Mouse (Mus musculus): Measurements from ENCODE around the gene Ubtf. TPM values are rescaled to one million over a fixed set of nuclear protein-coding genes. Genes with fewer than 3 reads are reported as not detected.

Ubtf gene
- total RNA-seq, 4 experiments from 2014 or later: 31.5 to 41.6 (median 38.2) TPM

GRCm38 (mm10) chr11:102318576-102319409 lies 749 bp downstream of the Ubtf start:
- DNase-seq (ENCODE audit: low spot score in 2 of 2): peak in 1 of 2 experiments; percentile 49

DNA sequence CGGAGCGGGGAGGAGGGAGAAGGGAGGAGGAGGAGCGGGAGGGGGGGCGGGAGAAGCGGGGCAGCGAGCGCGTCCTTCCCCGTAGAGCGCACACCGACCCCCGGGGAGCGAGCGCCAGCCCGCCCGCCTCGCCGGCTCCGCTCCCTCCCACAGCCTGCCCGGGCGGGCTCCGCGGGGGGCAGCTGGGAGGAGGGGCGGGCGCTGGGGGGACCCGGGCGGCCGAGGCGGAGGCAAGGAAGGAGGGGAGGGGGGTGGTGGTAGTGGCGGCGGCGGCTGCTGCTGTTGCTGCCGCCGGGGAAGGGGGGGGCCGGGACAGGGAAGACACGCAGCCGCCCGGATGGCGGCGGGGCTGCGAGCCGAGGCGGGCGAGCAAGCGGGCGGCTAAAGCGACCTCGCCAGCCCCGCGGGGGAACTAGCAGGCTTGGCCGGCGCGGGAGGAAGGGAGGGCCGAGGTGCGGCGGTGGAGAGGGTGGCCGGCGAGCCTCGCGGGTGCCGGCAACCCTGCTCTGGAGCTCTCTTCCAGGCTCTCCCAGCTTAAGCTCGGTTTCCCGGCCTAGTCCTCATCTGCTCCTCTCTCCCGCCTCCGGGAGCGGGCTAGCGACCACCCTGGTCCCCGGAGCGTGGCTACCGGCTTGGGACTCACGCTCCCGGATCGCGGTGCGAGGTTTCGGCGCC lies 1.5 kb downstream of the Ubtf start:
- peak; percentile 49 to 65 for DNase-seq (ENCODE audit: low spot score in 2 of 2)

DNA sequence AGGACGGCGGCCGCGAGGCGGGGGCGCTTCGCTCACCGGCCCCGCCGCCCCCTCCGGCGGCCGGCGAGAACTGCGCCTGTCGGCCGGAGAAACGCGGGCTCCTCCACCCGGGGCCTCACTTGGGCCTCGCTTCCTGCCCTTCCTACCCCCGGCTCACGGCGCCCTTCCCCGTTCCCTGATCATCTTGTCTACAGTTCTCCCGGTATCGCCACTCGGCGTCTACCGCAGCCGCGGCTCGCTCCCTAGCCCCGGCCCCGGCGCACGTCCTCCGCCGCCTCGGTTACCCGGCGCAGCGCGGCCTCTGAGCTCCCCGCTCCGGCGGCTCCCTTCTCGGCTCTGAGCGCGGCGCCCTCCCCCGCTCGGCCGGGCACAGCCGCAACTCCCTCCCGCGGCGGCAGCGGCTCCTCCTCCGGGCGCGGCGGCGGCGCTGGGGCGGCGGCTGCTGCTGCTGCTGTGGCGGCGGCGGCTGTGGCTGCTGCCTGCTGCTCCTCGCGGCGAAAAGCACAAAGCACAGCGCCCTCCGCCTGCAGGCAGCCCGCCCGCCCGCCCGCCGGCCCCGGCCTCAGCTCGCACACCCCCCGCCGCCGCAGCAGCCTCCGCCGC lies 2.1 kb downstream of the Ubtf start:
- DNase-seq (ENCODE audit: low spot score in 2 of 2): peak; percentile 40 to 61

DNA sequence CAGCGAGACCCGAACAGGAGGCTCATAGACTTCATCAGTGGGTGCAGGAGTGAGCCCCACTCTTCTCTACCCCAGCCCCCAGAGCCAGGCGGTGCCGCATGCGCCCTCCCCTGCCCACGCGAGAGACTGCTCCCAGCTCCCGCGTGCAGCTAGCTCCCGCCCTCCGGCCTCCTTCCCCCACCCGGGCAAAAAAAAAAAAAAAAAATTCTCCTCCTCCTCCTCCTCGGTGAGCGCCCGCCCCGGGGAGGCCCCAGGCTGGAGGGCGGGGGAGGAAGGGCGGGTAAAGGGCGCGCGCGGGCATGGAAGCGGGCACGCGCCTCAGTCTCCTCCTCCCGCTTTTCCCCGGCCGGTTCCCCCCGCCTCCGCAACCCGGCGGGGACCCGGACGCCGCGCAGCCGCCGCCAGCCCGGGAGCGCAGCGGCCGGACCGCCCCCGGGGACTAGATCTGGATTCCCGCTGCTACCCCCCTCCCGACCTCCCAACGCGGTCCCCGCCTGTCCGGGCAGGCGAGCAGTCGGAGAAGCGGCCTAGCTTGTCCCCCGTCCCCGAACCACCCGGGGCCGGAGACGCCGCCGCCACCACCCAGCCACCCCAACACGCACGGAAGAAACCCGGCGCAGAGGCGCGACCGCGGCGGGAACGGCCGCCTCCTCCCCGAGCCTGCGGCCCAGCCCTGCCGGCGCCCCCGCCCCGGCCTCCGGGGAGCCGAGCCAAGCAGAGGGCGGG lies 2.8 kb downstream of the Ubtf start:
- DNase-seq (ENCODE audit: low spot score in 2 of 2): peak; percentile 82 to 87

- no peak for DNase-seq (ENCODE audit: low spot score in 2 of 2)
Measured at GRCm38 (mm10) chr11:102315690-102316571, 3.6 kb downstream of the Ubtf start.

DNA sequence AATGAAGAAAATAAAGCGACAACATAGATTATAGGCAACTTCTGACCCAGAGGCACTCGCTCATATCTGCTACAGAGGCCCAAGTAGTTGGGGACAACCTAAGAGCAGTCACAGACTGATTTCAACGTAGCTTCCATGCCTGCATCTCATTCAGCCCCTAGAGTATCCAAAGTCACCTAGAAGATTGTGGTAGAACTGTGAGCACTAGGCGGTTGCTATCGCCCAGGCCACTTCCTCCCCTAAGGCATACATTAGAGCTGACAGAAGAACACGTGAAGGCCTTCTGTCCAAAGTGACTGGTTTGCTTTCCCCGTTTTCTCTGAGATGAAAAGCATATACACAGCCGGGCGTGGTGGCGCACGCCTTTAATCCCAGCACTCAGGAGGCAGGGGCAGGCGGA lies 5.2 kb downstream of the Ubtf start:
- no peak for DNase-seq (ENCODE audit: low spot score in 2 of 2)

GRCm38 (mm10) chr11:102312586-102312985 lies 7.0 kb downstream of the Ubtf start:
- no peak for DNase-seq (ENCODE audit: low spot score in 2 of 2)

DNA sequence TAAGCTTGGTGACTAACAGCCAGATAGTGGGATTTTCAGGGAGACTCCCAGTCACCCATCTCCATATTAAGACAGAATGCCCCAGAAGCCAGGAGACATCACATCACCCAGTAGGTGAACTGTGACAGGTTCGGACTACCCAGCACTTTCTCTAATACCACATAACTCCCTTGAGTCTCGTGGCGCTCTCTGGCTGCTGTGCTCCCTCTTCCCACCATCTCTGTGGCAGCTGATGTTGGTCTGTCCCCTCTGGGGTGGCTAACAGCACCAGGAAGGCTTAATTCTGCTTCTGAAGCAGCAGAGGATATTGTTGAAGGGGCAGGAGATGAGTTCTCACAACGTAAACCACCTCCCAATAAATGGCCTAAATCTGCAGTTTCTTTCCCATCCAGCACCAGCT lies 7.6 kb downstream of the Ubtf start:
- no peak for DNase-seq (ENCODE audit: low spot score in 2 of 2)

GRCm38 (mm10) chr11:102310768-102311695 lies 8.5 kb downstream of the Ubtf start:
- DNase-seq (ENCODE audit: low spot score in 2 of 2): no peak

- no peak for DNase-seq (ENCODE audit: low spot score in 2 of 2)
Measured at GRCm38 (mm10) chr11:102309821-102310617, 9.5 kb downstream of the Ubtf start.

DNA sequence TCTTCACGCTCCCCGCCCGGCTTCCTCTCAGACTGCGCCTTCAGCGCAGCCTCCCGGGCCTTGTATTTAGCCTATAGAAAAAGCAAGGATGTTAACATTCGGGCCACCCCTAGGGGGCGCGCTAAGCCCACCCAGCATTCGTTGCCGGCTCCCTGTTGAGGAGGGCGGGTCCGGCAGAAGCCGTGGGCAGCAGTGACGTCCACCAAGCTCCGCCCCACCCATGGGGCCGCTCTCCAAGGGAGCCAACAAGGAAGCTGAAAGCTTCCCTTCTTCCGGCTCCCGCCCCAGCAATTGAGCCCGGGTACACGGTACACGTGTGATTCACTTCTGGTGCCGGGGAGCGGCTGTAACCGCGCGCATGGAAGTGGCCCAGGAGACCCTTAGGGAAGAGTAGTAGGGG lies 10.6 kb downstream of the Ubtf start:
- DNase-seq (ENCODE audit: low spot score in 2 of 2): peak; percentile 94 to 96

DNA sequence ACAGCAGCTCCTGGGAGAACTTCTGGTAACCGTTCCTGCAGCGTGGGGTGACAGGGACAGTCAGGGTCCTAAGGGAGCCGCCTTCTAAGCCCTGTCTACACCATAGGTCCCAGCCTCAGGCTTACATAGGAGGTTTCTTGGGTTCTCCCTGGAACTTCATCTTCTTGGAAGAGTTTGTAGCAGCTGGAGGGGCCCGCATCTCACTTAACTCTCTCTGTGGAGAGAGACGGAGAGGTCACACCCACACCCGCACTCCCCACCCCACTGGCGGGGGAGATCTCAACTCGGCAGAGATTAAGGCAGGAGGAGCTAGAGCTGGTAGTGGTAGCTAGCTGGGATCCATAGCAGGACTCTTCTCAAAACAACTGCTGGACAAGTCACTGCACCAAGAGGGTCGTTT lies 11.4 kb downstream of the Ubtf start:
- no peak for DNase-seq (ENCODE audit: low spot score in 2 of 2)

- DNase-seq (ENCODE audit: low spot score in 2 of 2): no peak
Measured at GRCm38 (mm10) chr11:102305359-102305758, 14.2 kb downstream of the Ubtf start.

GRCm38 (mm10) chr11:102304141-102304540 lies 15.4 kb downstream of the Ubtf start:
- no peak for DNase-seq (ENCODE audit: low spot score in 2 of 2)

GRCm38 (mm10) chr11:102299839-102300238 lies 19.7 kb downstream of the Ubtf start:
- no peak for DNase-seq (ENCODE audit: low spot score in 2 of 2)

GRCm38 (mm10) chr11:102297577-102298556 lies 21.7 kb downstream of the Ubtf start:
- DNase-seq (ENCODE audit: low spot score in 2 of 2): no peak

Data from gastrocnemius, adult 8-10 months (tissue).